Mouse (Mus musculus): ENCODE measurements around the gene Spata31d1b. TPM values are rescaled to one million over a fixed set of nuclear protein-coding genes. Genes with fewer than 3 reads are reported as not detected.
"Not testable (repeated sequence)": the region's sequence is repeated elsewhere in the genome, so short reads cannot be mapped to it uniquely, and the experiment has no call there.

Spata31d1b gene
- total RNA-seq, 2 experiments from 2014 or later = 0.09 TPM; not detected in 1

GRCm38 (mm10) chr13:59691478-59691877 lies 20.6 kb upstream of the Spata31d1b start:
- DNase-seq (ENCODE audit: low spot score in 2 of 2) = no peak

GRCm38 (mm10) chr13:59694008-59694407 lies 18.1 kb upstream of the Spata31d1b start, which contains the start of gene 4921517D22Rik:
Gene 4921517D22Rik (minus strand): TSS chr13:59694108.
- DNase-seq (ENCODE audit: low spot score in 2 of 2) = no peak

- no peak for DNase-seq (ENCODE audit: low spot score in 2 of 2)
These were observed 16.3 kb upstream of the Spata31d1b start for GRCm38 (mm10) chr13:59695781-59696180.

- DNase-seq (ENCODE audit: low spot score in 2 of 2) = peak in 1 of 2 experiments; percentile 36
These were observed 13.0 kb upstream of the Spata31d1b start for GRCm38 (mm10) chr13:59699131-59699530.

GRCm38 (mm10) chr13:59700137-59700536 lies 11.9 kb upstream of the Spata31d1b start:
- not testable (repeated sequence) for DNase-seq (ENCODE audit: low spot score in 2 of 2)

- DNase-seq (ENCODE audit: low spot score in 2 of 2) = peak; percentile 39 to 70
These were observed 8.6 kb upstream of the Spata31d1b start for GRCm38 (mm10) chr13:59703514-59703913.

- DNase-seq (ENCODE audit: low spot score in 2 of 2) = peak; percentile 28 to 49
These were observed 7.5 kb upstream of the Spata31d1b start for GRCm38 (mm10) chr13:59704562-59704961.

GRCm38 (mm10) chr13:59710230-59710629 lies 1.9 kb upstream of the Spata31d1b start, which contains the start of gene Spata31d1a:
Gene Spata31d1a (minus strand): TSS chr13:59710330.
- DNase-seq (ENCODE audit: low spot score in 2 of 2) = no peak

GRCm38 (mm10) chr13:59713710-59714109 lies 1.6 kb downstream of the Spata31d1b start:
- DNase-seq (ENCODE audit: low spot score in 2 of 2) = no peak

- not testable (repeated sequence) for DNase-seq (ENCODE audit: low spot score in 2 of 2)
These were observed 6.9 kb downstream of the Spata31d1b start for GRCm38 (mm10) chr13:59718857-59719440.

- DNase-seq (ENCODE audit: low spot score in 2 of 2) = no peak
These were observed 7.4 kb downstream of the Spata31d1b start for GRCm38 (mm10) chr13:59719475-59719874.

GRCm38 (mm10) chr13:59722089-59722488 lies 10.0 kb downstream of the Spata31d1b start:
- not testable (repeated sequence) for DNase-seq (ENCODE audit: low spot score in 2 of 2)

- DNase-seq (ENCODE audit: low spot score in 2 of 2) = no peak
These were observed 14.2 kb downstream of the Spata31d1b start for GRCm38 (mm10) chr13:59726139-59726867.

GRCm38 (mm10) chr13:59728378-59729093 lies 16.5 kb downstream of the Spata31d1b start:
- DNase-seq (ENCODE audit: low spot score in 2 of 2) = peak; percentile 84 to 87

GRCm38 (mm10) chr13:59731652-59732051 lies 19.6 kb downstream of the Spata31d1b start, which contains the start of gene Spata31d1d:
Gene Spata31d1d (minus strand): TSS chr13:59731752.
- no peak for DNase-seq (ENCODE audit: low spot score in 2 of 2)

- no peak for DNase-seq (ENCODE audit: low spot score in 2 of 2)
These were observed 21.9 kb downstream of the Spata31d1b start for GRCm38 (mm10) chr13:59733936-59734335.

- DNase-seq (ENCODE audit: low spot score in 2 of 2) = not testable (repeated sequence)
These were observed 22.3 kb downstream of the Spata31d1b start for GRCm38 (mm10) chr13:59734347-59734746.

- no peak for DNase-seq (ENCODE audit: low spot score in 2 of 2)
These were observed 23.1 kb downstream of the Spata31d1b start for GRCm38 (mm10) chr13:59735190-59735589.

GRCm38 (mm10) chr13:59738455-59738854 lies 26.4 kb downstream of the Spata31d1b start:
- no peak for DNase-seq (ENCODE audit: low spot score in 2 of 2)

GRCm38 (mm10) chr13:59739397-59739796 lies 27.3 kb downstream of the Spata31d1b start:
- DNase-seq (ENCODE audit: low spot score in 2 of 2) = no peak

GRCm38 (mm10) chr13:59741096-59741495 lies 29.0 kb downstream of the Spata31d1b start:
- DNase-seq (ENCODE audit: low spot score in 2 of 2) = no peak

- DNase-seq (ENCODE audit: low spot score in 2 of 2) = no peak
These were observed 29.6 kb downstream of the Spata31d1b start for GRCm38 (mm10) chr13:59741697-59742096.

All from left cerebral cortex, adult 18-20 months (tissue).